Mouse (Mus musculus) kidney, postnatal 14 days (tissue): ENCODE data around the gene Patl1.
"Not testable (repeated sequence)": the region's sequence is repeated elsewhere in the genome, so short reads cannot be mapped to it uniquely, and the experiment has no call there.

Experiments
- DNase-seq: peaks from one replicate; pipeline ENCODE4 v3.0.0; 2022; ENCODE audit warnings: mixed read lengths

The Patl1 gene

GRCm38 (mm10) chr19:11912037-11912532 is at the start of gene Patl1:
Gene Patl1, plus strand, starts transcription at chr19:11912399.
- peak; percentile 99 for DNase-seq

- DNase-seq, result no peak
Measured at GRCm38 (mm10) chr19:11867837-11868236, 44.4 kb upstream of the Patl1 start.

- DNase-seq, result no peak
Measured at GRCm38 (mm10) chr19:11875006-11875405, 37.2 kb upstream of the Patl1 start, which contains the start of gene Olfr1419. Gene Olfr1419, minus strand, starts transcription at chr19:11875106.

- not testable (repeated sequence) for DNase-seq
Measured at GRCm38 (mm10) chr19:11878404-11878803, 33.8 kb upstream of the Patl1 start.

GRCm38 (mm10) chr19:11886265-11886664 is 25.9 kb upstream of the Patl1 start, which contains the start of gene Olfr1420:
Gene Olfr1420, plus strand, starts transcription at chr19:11886565.
- no peak for DNase-seq

GRCm38 (mm10) chr19:11911021-11911420 is 1.2 kb upstream of the Patl1 start:
- DNase-seq, result no peak

- peak; percentile 54 for DNase-seq
Measured at GRCm38 (mm10) chr19:11911603-11912002, 596 bp upstream of the Patl1 start.

GRCm38 (mm10) chr19:11912533-11913121 is 428 bp downstream of the Patl1 start:
- peak; percentile 70 for DNase-seq

GRCm38 (mm10) chr19:11915804-11916203 is 3.6 kb downstream of the Patl1 start:
- DNase-seq, result peak; percentile 26

GRCm38 (mm10) chr19:11922068-11922467 is 9.9 kb downstream of the Patl1 start:
- DNase-seq, result no peak

GRCm38 (mm10) chr19:11922515-11922914 is 10.3 kb downstream of the Patl1 start:
- not testable (repeated sequence) for DNase-seq

GRCm38 (mm10) chr19:11926380-11926779 is 14.2 kb downstream of the Patl1 start:
- no peak for DNase-seq

GRCm38 (mm10) chr19:11928025-11928748 is 16.0 kb downstream of the Patl1 start:
- DNase-seq, result no peak

- not testable (repeated sequence) for DNase-seq
Measured at GRCm38 (mm10) chr19:11946460-11946859, 34.3 kb downstream of the Patl1 start.

GRCm38 (mm10) chr19:11949878-11950277 is 37.7 kb downstream of the Patl1 start:
- DNase-seq, result no peak

GRCm38 (mm10) chr19:11950747-11951146 is 38.5 kb downstream of the Patl1 start:
- DNase-seq, result no peak

- DNase-seq, result no peak
Measured at GRCm38 (mm10) chr19:11954206-11954605, 42.0 kb downstream of the Patl1 start.

GRCm38 (mm10) chr19:11956636-11957035 is 44.4 kb downstream of the Patl1 start:
- no peak for DNase-seq

GRCm38 (mm10) chr19:11957396-11957795 is 45.2 kb downstream of the Patl1 start:
- no peak for DNase-seq

GRCm38 (mm10) chr19:11957846-11958245 is 45.6 kb downstream of the Patl1 start:
- DNase-seq, result no peak

GRCm38 (mm10) chr19:11964266-11964665 is 52.1 kb downstream of the Patl1 start:
- no peak for DNase-seq

GRCm38 (mm10) chr19:11965023-11965942 is 53.1 kb downstream of the Patl1 start, which contains the start of gene Osbp:
Gene Osbp, plus strand, starts transcription at chr19:11965941.
- peak; percentile 100 for DNase-seq

GRCm38 (mm10) chr19:11966201-11966636 is 54.0 kb downstream of the Patl1 start:
- DNase-seq, result peak; percentile 70
